Mouse (Mus musculus): ENCODE measurements at regions not wholly inside any gene's neighbourhood (a gene's known extent, or its start where the extent isn't known, plus 50 kb on each side); places are given as distances from the start of the nearest gene placed in this dataset.

DNA sequence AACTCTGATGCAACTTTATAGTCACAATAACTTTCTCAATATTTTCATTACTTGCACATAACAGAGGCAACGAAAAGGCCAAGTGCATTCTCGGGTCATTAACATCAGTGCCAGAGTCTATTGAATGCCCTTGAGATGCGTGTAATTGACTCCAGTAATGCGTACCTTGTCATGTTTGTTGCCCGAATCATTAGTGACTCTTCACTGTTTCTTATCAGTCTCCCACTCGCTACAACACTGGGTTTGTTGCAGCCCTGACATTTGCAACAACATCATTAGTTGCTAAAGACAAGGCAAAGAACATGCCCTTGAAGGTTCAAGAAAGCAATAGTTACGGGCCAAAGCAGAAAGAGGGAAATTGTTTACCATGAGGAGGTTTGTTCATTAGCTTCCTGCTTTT, 299.8 kb downstream of the Ostf1 start:
- ATAC-seq, result no peak
- 73% methylated on average over 7 of the region's 7 CpGs for WGBS
- Histone ChIP-seq H3K4me1 (replicated peaks) (no peaks in the 10 kb centered on the region), H3K27me3 (replicated peaks) (no peaks in the 10 kb centered on the region), H3K4me3 (replicated peaks) (no peak overlapping the region), H3K36me3 (no peaks in the 10 kb centered on the region), H3K4me2 (replicated peaks) (no peak overlapping the region), H3K9ac (no peak overlapping the region), H3K27ac (no peak overlapping the region), H3K9me3 (no peaks in the 10 kb centered on the region)

GRCm38 (mm10) chr19:18329421-18329820, 302.2 kb downstream of the Ostf1 start:
- Histone ChIP-seq H3K4me1 (replicated peaks) (no peaks in the 10 kb centered on the region), H3K27ac (no peak overlapping the region), H3K4me2 (replicated peaks) (no peak overlapping the region), H3K9me3 (no peaks in the 10 kb centered on the region), H3K9ac (no peak overlapping the region), H3K4me3 (replicated peaks) (no peak overlapping the region), H3K36me3 (no peaks in the 10 kb centered on the region), H3K27me3 (replicated peaks) (no peaks in the 10 kb centered on the region)
- WGBS, result 87% methylated on average over 2 of the region's 2 CpGs
- no peak for ATAC-seq

- WGBS, result 85% methylated on average over 1 of the region's 1 CpGs
- H3K4me3 ChIP-seq (replicated peaks), result no peak overlapping the region
- H3K36me3 ChIP-seq, result no peaks in the 10 kb centered on the region
- no peak overlapping the region for H3K9ac ChIP-seq
- H3K27me3 ChIP-seq (replicated peaks), result no peaks in the 10 kb centered on the region
- H3K4me1 ChIP-seq (replicated peaks), result no peaks in the 10 kb centered on the region
- no peak overlapping the region for H3K27ac ChIP-seq
- H3K4me2 ChIP-seq (replicated peaks), result no peak overlapping the region
- no peaks in the 10 kb centered on the region for H3K9me3 ChIP-seq
- ATAC-seq, result no peak
These were observed 313.2 kb downstream of the Ostf1 start for GRCm38 (mm10) chr19:18318391-18318944.

DNA sequence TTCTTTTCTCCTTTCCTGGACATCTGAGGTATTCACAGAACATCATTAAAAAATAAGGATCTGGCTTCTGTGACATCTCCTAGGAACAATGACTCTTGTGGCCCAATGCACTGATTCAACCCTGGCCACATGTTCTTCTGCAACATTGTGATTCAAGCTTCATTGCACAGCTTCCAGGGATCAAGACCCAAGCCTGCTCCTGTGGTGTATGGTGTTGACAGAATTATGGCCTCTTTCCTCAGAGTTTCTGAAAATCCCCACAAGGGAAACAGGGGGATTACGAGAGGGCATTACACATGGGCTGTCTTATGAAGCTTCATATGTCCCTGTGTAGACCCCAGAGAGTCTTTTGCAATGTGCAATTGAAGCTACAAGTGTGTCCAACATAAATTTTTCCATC, 358.2 kb downstream of the Ostf1 start:
- H3K4me1 ChIP-seq (replicated peaks), result no peaks in the 10 kb centered on the region
- no peak overlapping the region for H3K27ac ChIP-seq
- no peak overlapping the region for H3K9ac ChIP-seq
- H3K4me2 ChIP-seq (replicated peaks), result no peak overlapping the region
- H3K36me3 ChIP-seq, result no peaks in the 10 kb centered on the region
- no peaks in the 10 kb centered on the region for H3K9me3 ChIP-seq
- ATAC-seq, result no peak
- no peaks in the 10 kb centered on the region for H3K27me3 ChIP-seq (replicated peaks)
- WGBS, result 86% methylated on average over 1 of the region's 1 CpGs
- H3K4me3 ChIP-seq (replicated peaks), result no peak overlapping the region

GRCm38 (mm10) chr19:18255074-18255684, 376.4 kb downstream of the Ostf1 start:
- H3K27me3 ChIP-seq (replicated peaks), result no peaks in the 10 kb centered on the region
- WGBS, result 50% methylated on average over 14 of the region's 14 CpGs
- no peaks in the 10 kb centered on the region for H3K9me3 ChIP-seq
- H3K4me1 ChIP-seq (replicated peaks), result no peaks in the 10 kb centered on the region
- ATAC-seq, result no peak
- no peaks in the 10 kb centered on the region for H3K36me3 ChIP-seq
- H3K4me2 ChIP-seq (replicated peaks), result peak overlapping the region; percentile 32
- H3K27ac ChIP-seq, result no peak overlapping the region
- H3K4me3 ChIP-seq (replicated peaks), result no peak overlapping the region
- H3K9ac ChIP-seq, result no peak overlapping the region

- no peak overlapping the region for H3K4me2 ChIP-seq (replicated peaks)
- no peak overlapping the region for H3K27ac ChIP-seq
- no peaks in the 10 kb centered on the region for H3K4me1 ChIP-seq (replicated peaks)
- no peaks in the 10 kb centered on the region for H3K36me3 ChIP-seq
- no peak for ATAC-seq
- H3K9ac ChIP-seq, result no peak overlapping the region
- no peak overlapping the region for H3K4me3 ChIP-seq (replicated peaks)
- WGBS, result 82% methylated on average over 4 of the region's 4 CpGs
- no peaks in the 10 kb centered on the region for H3K27me3 ChIP-seq (replicated peaks)
- no peaks in the 10 kb centered on the region for H3K9me3 ChIP-seq
These were observed 378.3 kb downstream of the Ostf1 start for GRCm38 (mm10) chr19:18253333-18253732.

Measured in intestine, embryonic 15.5 days (tissue).